Mouse (Mus musculus): Measurements from ENCODE around the gene Gzmk. TPM values are rescaled to one million over a fixed set of nuclear protein-coding genes. Genes with fewer than 3 reads are reported as not detected.

Gene Gzmk
- polyA plus RNA-seq, 1 experiment, result 0.57 TPM

Other genes with a start within 250 kb of the Gzmk start
- gene Ccno, start 238.1 kb downstream of the Gzmk start, polyA plus RNA-seq (2012; rRNA removed), result 0.22 and 0.37 TPM in 2 replicates
- not detected in 2 replicates for gene Mcidas, start 232.1 kb downstream of the Gzmk start, polyA plus RNA-seq (2012; rRNA removed)
- gene Cdc20b, start 190.8 kb downstream of the Gzmk start, polyA plus RNA-seq (2012; rRNA removed), result 0.05 TPM in 1 of 2 replicates, not detected in the other
- gene Gpx8, start 179.5 kb downstream of the Gzmk start, polyA plus RNA-seq (2012; rRNA removed), result 2.4 and 2.7 TPM in 2 replicates
- 19.4 and 36.9 TPM in 2 replicates for gene Gzma, start 124.9 kb downstream of the Gzmk start, polyA plus RNA-seq (2012; rRNA removed)
- 2.0 and 2.5 TPM in 2 replicates for gene Esm1, start 16.2 kb downstream of the Gzmk start, polyA plus RNA-seq (2012; rRNA removed)
- gene BC067074, start 67.3 kb upstream of the Gzmk start, polyA plus RNA-seq (2012; rRNA removed), result 0.16 and 0.17 TPM in 2 replicates

Measured in large intestine, adult 2 months (tissue).